Mouse (Mus musculus) bone marrow, adult 2 months (tissue): ENCODE measurements at regions not wholly inside any gene's neighbourhood (a gene's known extent, or its start where the extent isn't known, plus 50 kb on each side); places are given as distances from the start of the nearest gene placed in this dataset.

ENCODE experiments used
- CTCF ChIP-seq: fragments of 200-500 bp; IDR thresholded peaks from 2 replicates; pipeline ENCODE4 v1.5.1; 2011; ENCODE audit warnings: low read length, control low read depth; ENCODE audit not compliant: control insufficient read depth, insufficient read depth
- POLR2A ChIP-seq: fragments of 200-500 bp; IDR thresholded peaks from 2 replicates; pipeline ENCODE4 v1.6.1; 2011; ENCODE audit warnings: low read depth, mild to moderate bottlenecking, control low read depth, low read length, borderline replicate concordance; ENCODE audit not compliant: control insufficient read depth

- TF ChIP-seq POLR2A, result no peak
- no peak for TF ChIP-seq CTCF
These were observed 58.7 kb upstream of the Ppp1r26 start for GRCm38 (mm10) chr2:28387926-28388325.
